23 mouse cellular contexts compared by ENCODE assay signal in genomic region chr2:21153469-21153868, GRCm38 (mm10). TPM values are rescaled to one million over a fixed set of nuclear protein-coding genes. Genes with fewer than 3 reads are reported as not detected.
DNase-seq lines count a peak whose midpoint lies in the region; ATAC-seq and TF ChIP-seq lines count a peak whose summit lies in the region.
"Had no signal": no experiment of that assay in that cellular context is flagged by ENCODE, and none has a peak within 500 bp of the region (broad histone marks: within the 10 kb centered on the region; RNA-seq: fewer than 3 reads in every experiment).

No protein-coding gene starts in this region.

- H3K4me1 ChIP-seq in liver, adult 2 months (ENCODE audit: control insufficient read depth, insufficient read depth, low read length), result no peaks in the 10 kb centered on the region
- no peaks in the 10 kb centered on the region for H3K4me1 ChIP-seq in liver, embryonic 11.5 days (replicated peaks; ENCODE audit: control insufficient read depth, insufficient read depth, low read length)
- H3K4me1 ChIP-seq in hindbrain, embryonic 12.5 days, result no peaks in the 10 kb centered on the region
- H3K4me1 ChIP-seq: forebrain, embryonic 13.5 days; liver, embryonic 15.5 days; lung, embryonic 15.5 days; neural tube, embryonic 15.5 days had no signal

- H3K36me3 ChIP-seq in liver, adult 2 months (ENCODE audit: control insufficient read depth, insufficient read depth, low read length), result no peaks in the 10 kb centered on the region
- H3K36me3 ChIP-seq in liver, embryonic 11.5 days (ENCODE audit: control insufficient read depth, insufficient read depth, low read length), result no peaks in the 10 kb centered on the region
- H3K36me3 ChIP-seq in hindbrain, embryonic 12.5 days, result no peaks in the 10 kb centered on the region
- H3K36me3 ChIP-seq: liver, embryonic 15.5 days; lung, embryonic 15.5 days; midbrain, embryonic 12.5 days; neural tube, embryonic 15.5 days had no signal

- H3K9ac ChIP-seq in liver, adult 2 months (ENCODE audit: low read depth, low read length), result no peak overlapping the region
- no peak overlapping the region for H3K9ac ChIP-seq in liver, embryonic 11.5 days (ENCODE audit: low read depth, low read length)
- H3K9ac ChIP-seq in hindbrain, embryonic 12.5 days, result no peak overlapping the region
- H3K9ac ChIP-seq: forebrain, embryonic 13.5 days; liver, embryonic 15.5 days; lung, embryonic 15.5 days; midbrain, embryonic 12.5 days; neural tube, embryonic 15.5 days had no signal

- no peaks in the 10 kb centered on the region for H3K9me3 ChIP-seq in liver, embryonic 11.5 days (ENCODE audit: control insufficient read depth, low read length)
- no peaks in the 10 kb centered on the region for H3K9me3 ChIP-seq in hindbrain, embryonic 12.5 days (replicated peaks)
- H3K9me3 ChIP-seq: forebrain, embryonic 13.5 days; liver, embryonic 15.5 days; lung, embryonic 15.5 days; midbrain, embryonic 12.5 days; neural tube, embryonic 15.5 days had no signal

- DNase-seq in cerebellum, adult 18-20 months, result peak; percentile 11 to 15
- no peak for DNase-seq in cerebellum, adult 9-11 months
- no peak for DNase-seq in liver, adult 2 months (ENCODE audit: extremely low read depth, low read depth, low spot score)
- DNase-seq in liver, embryonic 11.5 days (ENCODE audit: low spot score), result no peak
- DNase-seq in brain, adult 2 months (ENCODE audit: low read depth, low spot score), result peak; percentile 15
- DNase-seq in kidney, postnatal 14 days, result no peak
- DNase-seq: adrenal gland, postnatal 36 days; gastrocnemius, postnatal 10 days; heart, postnatal 14 days; kidney, adult 9 months; kidney, postnatal 10 days; retina, postnatal 1 day; right cerebral cortex, postnatal 14 days; thymus, postnatal 14 days had no signal

- H3K27ac ChIP-seq in liver, adult 2 months (replicated peaks; ENCODE audit: insufficient read depth, low read depth, low read length), result no peak overlapping the region
- no peak overlapping the region for H3K27ac ChIP-seq in liver, embryonic 11.5 days (ENCODE audit: low read depth, low read length)
- no peak overlapping the region for H3K27ac ChIP-seq in hindbrain, embryonic 12.5 days
- H3K27ac ChIP-seq: forebrain, embryonic 13.5 days; left cerebral cortex, adult 2 months; liver, embryonic 15.5 days; lung, embryonic 15.5 days; midbrain, embryonic 12.5 days; neural tube, embryonic 15.5 days had no signal

- 85% methylated on average over 3 of the region's 3 CpGs for WGBS in liver, adult 2 months
- WGBS in liver, embryonic 11.5 days, result 81% methylated on average over 3 of the region's 3 CpGs
- WGBS in hindbrain, embryonic 12.5 days, result 84% methylated on average over 3 of the region's 3 CpGs

- H3K4me3 ChIP-seq in liver, adult 2 months (ENCODE audit: insufficient read depth, low read depth, low read length), result no peak overlapping the region
- no peak overlapping the region for H3K4me3 ChIP-seq in liver, embryonic 11.5 days (ENCODE audit: low read depth, low read length)
- H3K4me3 ChIP-seq in hindbrain, embryonic 12.5 days, result no peak overlapping the region
- H3K4me3 ChIP-seq: forebrain, embryonic 13.5 days; left cerebral cortex, adult 2 months; liver, embryonic 15.5 days; lung, embryonic 15.5 days; midbrain, embryonic 12.5 days; neural tube, embryonic 15.5 days had no signal

- ATAC-seq in liver, embryonic 11.5 days (replicated peaks; ENCODE audit: low FRiP score), result no peak
- ATAC-seq in hindbrain, embryonic 12.5 days (ENCODE audit: low FRiP score), result no peak
- ATAC-seq: forebrain, embryonic 13.5 days; intestine, embryonic 16.5 days had no signal

- TF ChIP-seq POLR2A in liver, adult 2 months (IDR thresholded peaks at IDR 0.05; ENCODE audit: extremely low read depth, insufficient read depth, low read length), result no peak

- H3K79me2 ChIP-seq in liver, adult 2 months (ENCODE audit: control insufficient read depth, insufficient read depth, low read length), result no peaks in the 10 kb centered on the region

- no peak overlapping the region for H3K4me2 ChIP-seq in liver, embryonic 11.5 days
- no peak overlapping the region for H3K4me2 ChIP-seq in hindbrain, embryonic 12.5 days (replicated peaks)
- H3K4me2 ChIP-seq: forebrain, embryonic 13.5 days; liver, embryonic 15.5 days; lung, embryonic 15.5 days; midbrain, embryonic 12.5 days; neural tube, embryonic 15.5 days had no signal

- 0 out of 2 replicates have a peak, but pooled peaks have one; percentile 19 for TF ChIP-seq CTCF in liver, adult 2 months (IDR thresholded peaks at IDR 0.05; ENCODE audit: low read depth, low read length)

- H3K27me3 ChIP-seq in liver, adult 2 months (ENCODE audit: control insufficient read depth, insufficient read depth, low read length), result no peaks in the 10 kb centered on the region
- H3K27me3 ChIP-seq in liver, embryonic 11.5 days (replicated peaks; ENCODE audit: control insufficient read depth, insufficient read depth, low read length), result no peaks in the 10 kb centered on the region
- no peaks in the 10 kb centered on the region for H3K27me3 ChIP-seq in hindbrain, embryonic 12.5 days
- H3K27me3 ChIP-seq: forebrain, embryonic 13.5 days; liver, embryonic 15.5 days; lung, embryonic 15.5 days; midbrain, embryonic 12.5 days; neural tube, embryonic 15.5 days had no signal

RNA-seq across cellular contexts. Expression of gene Enkur, which starts 51.7 kb away (rescaled TPM):
- total RNA-seq in liver, adult 2 months (2014; rRNA removed), result not detected in 2 replicates
- polyA plus RNA-seq in liver, adult 2 months (2012; rRNA removed), result not detected in 2 replicates
- polyA plus RNA-seq in liver, embryonic 11.5 days (2014; fragmentation: Nextera tagmentation; extraction: Ambion mirVana), result 0.16 and 0.27 TPM in 2 replicates
- 3.9 and 5.0 TPM in 2 replicates for polyA plus RNA-seq in hindbrain, embryonic 12.5 days (2016; fragmentation: Nextera tagmentation; extraction: Ambion mirVana)
- total RNA-seq: megakaryocyte, adult 5-6 weeks had no signal
- polyA plus RNA-seq: liver, embryonic 15.5 days had no signal

RNA-seq across cellular contexts. Expression of gene Thnsl1, which starts 52.1 kb away (rescaled TPM):
- total RNA-seq in liver, adult 2 months (2014; rRNA removed), result 3.5 and 4.0 TPM in 2 replicates
- polyA plus RNA-seq in liver, adult 2 months (2012; rRNA removed), result 1.2 and 2.0 TPM in 2 replicates
- 4.0 and 6.0 TPM in 2 replicates for polyA plus RNA-seq in liver, embryonic 11.5 days (2014; fragmentation: Nextera tagmentation; extraction: Ambion mirVana)
- 16.5 and 18.9 TPM in 2 replicates for polyA plus RNA-seq in hindbrain, embryonic 12.5 days (2016; fragmentation: Nextera tagmentation; extraction: Ambion mirVana)

Comparison
In these comparisons a context has a peak if more than half of its experiments do, and no peak if none do; other contexts are left out.
1. DNase-seq: peak in cerebellum, adult 18-20 months (2 of 2) and brain, adult 2 months (single experiment); none in cerebellum, adult 9-11 months (single experiment), liver, adult 2 months (single experiment), liver, embryonic 11.5 days (single experiment) and kidney, postnatal 14 days (single experiment).